Mouse (Mus musculus): ENCODE data around the gene Smad3.

GRCm38 (mm10) chr9:63608006-63608405, 149.8 kb downstream of the Smad3 start:
- TF ChIP-seq CTCF (IDR thresholded peaks at IDR 0.05) (no peak), EP300 (IDR thresholded peaks at IDR 0.05) (no peak)
